ENCODE assay signal across 8 mouse cellular contexts in genomic region chr11:55097463-55098188, GRCm38 (mm10). TPM values are rescaled to one million over a fixed set of nuclear protein-coding genes. Genes with fewer than 3 reads are reported as not detected.
DNase-seq lines count a peak whose midpoint lies in the region; ATAC-seq and TF ChIP-seq lines count a peak whose summit lies in the region.

Gene Gm2a, plus strand, starts transcription at chr11:55098115.

- H3K79me2 ChIP-seq in C2C12 (ENCODE audit: control insufficient read depth, insufficient read depth): no peaks in the 10 kb centered on the region

- peak within 1 kb of the TSS; percentile 54 for H3ac ChIP-seq in C2C12 (ENCODE audit: control insufficient read depth, insufficient read length, low read depth)

- no peaks in the 10 kb centered on the region for H3K27me3 ChIP-seq in C2C12 (ENCODE audit: control insufficient read depth, insufficient read depth, insufficient read length)
- no peaks in the 10 kb centered on the region for H3K27me3 ChIP-seq in heart, embryonic 12.5 days (replicated peaks)
- no peaks in the 10 kb centered on the region for H3K27me3 ChIP-seq in kidney, postnatal 0 days (ENCODE audit: insufficient read depth, low read length)
- no peaks in the 10 kb centered on the region for H3K27me3 ChIP-seq in liver, embryonic 11.5 days (replicated peaks; ENCODE audit: control insufficient read depth, insufficient read depth, low read length)
- H3K27me3 ChIP-seq in stomach, embryonic 14.5 days (ENCODE audit: control insufficient read depth, insufficient read depth, low read length): no peaks in the 10 kb centered on the region

- no peak within 1 kb of the TSS for H3K4me3 ChIP-seq in C2C12 (ENCODE audit: insufficient read depth, poor library complexity, severe bottlenecking)
- H3K4me3 ChIP-seq in heart, embryonic 12.5 days: peak within 1 kb of the TSS; percentile 75
- H3K4me3 ChIP-seq in kidney, postnatal 0 days (replicated peaks; ENCODE audit: low read depth, low read length): peak within 1 kb of the TSS; percentile 43
- H3K4me3 ChIP-seq in liver, embryonic 11.5 days (ENCODE audit: low read depth, low read length): peak within 1 kb of the TSS; percentile 55
- H3K4me3 ChIP-seq in stomach, embryonic 14.5 days (ENCODE audit: low read depth, low read length): peak within 1 kb of the TSS; percentile 49

- no peaks in the 10 kb centered on the region for H3K9me3 ChIP-seq in heart, embryonic 12.5 days (replicated peaks)
- H3K9me3 ChIP-seq in kidney, postnatal 0 days (replicated peaks; ENCODE audit: low read length): no peaks in the 10 kb centered on the region
- H3K9me3 ChIP-seq in liver, embryonic 11.5 days (ENCODE audit: control insufficient read depth, low read length): no peaks in the 10 kb centered on the region
- H3K9me3 ChIP-seq in stomach, embryonic 14.5 days (ENCODE audit: control insufficient read depth, low read depth, low read length): no peaks in the 10 kb centered on the region

- peak within 1 kb of the TSS; percentile 82 for H3K27ac ChIP-seq in heart, embryonic 12.5 days (ENCODE audit: poor library complexity, severe bottlenecking)
- H3K27ac ChIP-seq in kidney, postnatal 0 days: peak within 1 kb of the TSS; percentile 83
- H3K27ac ChIP-seq in liver, embryonic 11.5 days (ENCODE audit: low read depth, low read length): peak within 1 kb of the TSS; percentile 28; the same call in 1 of the 2 replicates
- peak within 1 kb of the TSS; percentile 52; the same call in 1 of the 2 replicates for H3K27ac ChIP-seq in stomach, embryonic 14.5 days (ENCODE audit: low read length)

- H3K4me2 ChIP-seq in heart, embryonic 12.5 days: peak within 1 kb of the TSS; percentile 86
- peak within 1 kb of the TSS; percentile 67 for H3K4me2 ChIP-seq in kidney, postnatal 0 days (ENCODE audit: low read length)
- peak within 1 kb of the TSS; percentile 84 for H3K4me2 ChIP-seq in liver, embryonic 11.5 days
- H3K4me2 ChIP-seq in stomach, embryonic 14.5 days (replicated peaks; ENCODE audit: low read depth, low read length): peak within 1 kb of the TSS; percentile 80

- DNase-seq in brain, embryonic 18.5 days (ENCODE audit: low read depth, low spot score): peak; percentile 94
- DNase-seq in kidney, postnatal 0 days (ENCODE audit: low spot score): peak; percentile 99
- peak; percentile 98 for DNase-seq in liver, embryonic 11.5 days (ENCODE audit: low spot score)
- DNase-seq in naive thymus-derived CD4-positive, alpha-beta T cell, adult 2 months (ENCODE audit: low read depth): peak; percentile 99

- H3K4me1 ChIP-seq in heart, embryonic 12.5 days (replicated peaks): peaks cover 4% of the 10 kb centered on the region; the same call in 1 of the 2 replicates
- peaks cover 10% of the 10 kb centered on the region; the same call in 1 of the 2 replicates for H3K4me1 ChIP-seq in kidney, postnatal 0 days (replicated peaks; ENCODE audit: insufficient read depth, low read length)
- peaks cover 12% of the 10 kb centered on the region for H3K4me1 ChIP-seq in liver, embryonic 11.5 days (replicated peaks; ENCODE audit: control insufficient read depth, insufficient read depth, low read length)
- H3K4me1 ChIP-seq in stomach, embryonic 14.5 days (ENCODE audit: control insufficient read depth, insufficient read depth, low read length): peaks cover 4% of the 10 kb centered on the region; the same call in 1 of the 2 replicates

- TF ChIP-seq CTCF in C2C12 (IDR thresholded peaks at IDR 0.05; ENCODE audit: control insufficient read depth, insufficient read depth, insufficient read length): no peak
- TF ChIP-seq CTCF in kidney, postnatal 0 days (IDR thresholded peaks at IDR 0.05; ENCODE audit: low read depth): no peak

- H3K9ac ChIP-seq in heart, embryonic 12.5 days: peak within 1 kb of the TSS; percentile 86
- peak within 1 kb of the TSS; percentile 58; the same call in 1 of the 2 replicates for H3K9ac ChIP-seq in kidney, postnatal 0 days (ENCODE audit: low read depth, low read length)
- H3K9ac ChIP-seq in liver, embryonic 11.5 days (ENCODE audit: low read depth, low read length): peak within 1 kb of the TSS; percentile 47
- peak within 1 kb of the TSS; percentile 33; the same call in 1 of the 2 replicates for H3K9ac ChIP-seq in stomach, embryonic 14.5 days (replicated peaks; ENCODE audit: low read depth, low read length)

- ATAC-seq in erythroid progenitor cell, adult 5-6 weeks (replicated peaks; ENCODE audit: low FRiP score, poor library complexity, severe bottlenecking): peak; percentile 91
- peak; percentile 97 for ATAC-seq in heart, embryonic 12.5 days (ENCODE audit: insufficient number of reproducible peaks, low FRiP score)
- peak; percentile 97 for ATAC-seq in kidney, postnatal 0 days (replicated peaks; ENCODE audit: low FRiP score, low read depth)
- ATAC-seq in liver, embryonic 11.5 days (replicated peaks; ENCODE audit: low FRiP score): peak; percentile 98
- peak; percentile 97 for ATAC-seq in stomach, embryonic 14.5 days (ENCODE audit: insufficient number of reproducible peaks, insufficient read depth, low FRiP score, low read depth)

- 2% methylated on average over 40 of the region's 45 CpGs for WGBS in heart, embryonic 12.5 days
- WGBS in kidney, postnatal 0 days: 1% methylated on average over 45 of the region's 45 CpGs
- 2% methylated on average over 45 of the region's 45 CpGs for WGBS in liver, embryonic 11.5 days
- 2% methylated on average over 45 of the region's 45 CpGs for WGBS in stomach, embryonic 14.5 days

- H3K36me3 ChIP-seq in C2C12 (ENCODE audit: control insufficient read depth, insufficient read depth): no peaks in the 10 kb centered on the region
- H3K36me3 ChIP-seq in heart, embryonic 12.5 days: no peaks in the 10 kb centered on the region
- H3K36me3 ChIP-seq in kidney, postnatal 0 days (ENCODE audit: insufficient read depth, low read length): no peaks in the 10 kb centered on the region
- H3K36me3 ChIP-seq in liver, embryonic 11.5 days (ENCODE audit: control insufficient read depth, insufficient read depth, low read length): no peaks in the 10 kb centered on the region
- H3K36me3 ChIP-seq in stomach, embryonic 14.5 days (ENCODE audit: control insufficient read depth, insufficient read depth, low read length): no peaks in the 10 kb centered on the region

- H3K79me3 ChIP-seq in C2C12 (ENCODE audit: low read depth): no peaks in the 10 kb centered on the region

TF ChIP-seq in C2C12, 6 proteins besides CTCF, POLR2A, EP300 and RAD21:
- TF ChIP-seq MYOG (IDR thresholded peaks at IDR 0.05; ENCODE audit: control insufficient read depth, extremely low read depth, insufficient read length) (no peak), USF1 (IDR thresholded peaks at IDR 0.05; ENCODE audit: low read depth) (no peak), MYOD1 (IDR thresholded peaks at IDR 0.05; ENCODE audit: control insufficient read depth, insufficient read length, low read depth) (no peak), FOSL1 (IDR thresholded peaks at IDR 0.05; ENCODE audit: insufficient read depth, low read length, poor library complexity, severe bottlenecking) (no peak), CEBPB (IDR thresholded peaks at IDR 0.05; ENCODE audit: low read depth) (no peak), MAX (IDR thresholded peaks at IDR 0.05) (no peak)
TF ChIP-seq in C2C12: peak in this region for 0.

RNA-seq across cellular contexts. Expression of gene Gm2a, which starts in this region (rescaled TPM):
- 2.9 TPM for polyA plus RNA-seq in C2C12 (2012; fragmentation: generic; extraction: Trizol)
- total RNA-seq in erythroid progenitor cell, adult 5-6 weeks (2015; ENCODE audit: low replicate concordance): 26.4 and 26.7 TPM in 2 replicates
- 10.9 and 13.8 TPM in 2 replicates for total RNA-seq in erythroid progenitor cell, adult 5-6 weeks (2017; ENCODE audit: low replicate concordance)
- 49.4 and 49.9 TPM in 2 replicates for polyA plus RNA-seq in heart, embryonic 12.5 days (2016; fragmentation: Nextera tagmentation; extraction: Ambion mirVana)
- 57.6 and 59.8 TPM in 2 replicates for polyA plus RNA-seq in kidney, postnatal 0 days (2015; fragmentation: Nextera tagmentation; extraction: Ambion mirVana)
- polyA plus RNA-seq in liver, embryonic 11.5 days (2014; fragmentation: Nextera tagmentation; extraction: Ambion mirVana): 13.9 and 15.9 TPM in 2 replicates
- polyA plus RNA-seq in stomach, embryonic 14.5 days (2014; fragmentation: Nextera tagmentation; extraction: Ambion mirVana): 23.3 and 25.2 TPM in 2 replicates

Comparison
In these comparisons a context has a peak if more than half of its experiments do, and no peak if none do; other contexts are left out.
1. H3K27ac ChIP-seq: peak in every context shown above with its lines; median percentile 83 in kidney, postnatal 0 days; 82 in heart, embryonic 12.5 days; 52 in stomach, embryonic 14.5 days; 28 in liver, embryonic 11.5 days.
2. H3K9ac ChIP-seq: peak in every context shown above with its lines; median percentile 86 in heart, embryonic 12.5 days; 58 in kidney, postnatal 0 days; 47 in liver, embryonic 11.5 days; 33 in stomach, embryonic 14.5 days.